Mouse (Mus musculus): Measurements from ENCODE around the gene Stap1. TPM values are rescaled to one million over a fixed set of nuclear protein-coding genes. Genes with fewer than 3 reads are reported as not detected.

Stap1 gene
- 0.34 TPM for polyA plus RNA-seq (2014; fragmentation: Illumina TruSeq; extraction: RNeasy Lipid Tissue Mini Kit (QIAGEN cat#74804); ENCODE audit: low read depth, low replicate concordance)

GRCm38 (mm10) chr5:86071538-86071937, at the start of gene Stap1:
Gene Stap1 (plus strand): TSS chr5:86071746.

GRCm38 (mm10) chr5:86065101-86065875, 6.3 kb upstream of the Stap1 start, which contains the start of gene Cenpc1:
Gene Cenpc1 (minus strand): TSS chr5:86065583.

Other genes starting within 250 kb of the Stap1 start
- gene Cenpc1, start 6.2 kb upstream of the Stap1 start, polyA plus RNA-seq (2014; fragmentation: Illumina TruSeq; extraction: RNeasy Lipid Tissue Mini Kit (QIAGEN cat#74804); ENCODE audit: low read depth, low replicate concordance) = 5.4 TPM
- gene Uba6, start 101.1 kb downstream of the Stap1 start, polyA plus RNA-seq (2014; fragmentation: Illumina TruSeq; extraction: RNeasy Lipid Tissue Mini Kit (QIAGEN cat#74804); ENCODE audit: low read depth, low replicate concordance) = 5.4 TPM
- 0.31 TPM for gene Gnrhr, start 126.2 kb downstream of the Stap1 start, polyA plus RNA-seq (2014; fragmentation: Illumina TruSeq; extraction: RNeasy Lipid Tissue Mini Kit (QIAGEN cat#74804); ENCODE audit: low read depth, low replicate concordance)
- gene Tmprss11c, start 217.6 kb downstream of the Stap1 start, polyA plus RNA-seq (2014; fragmentation: Illumina TruSeq; extraction: RNeasy Lipid Tissue Mini Kit (QIAGEN cat#74804); ENCODE audit: low read depth, low replicate concordance) = not detected

Data from heart, adult 10 weeks (tissue).